8 mouse cellular contexts compared by ENCODE assay signal in genomic region chr9:60858306-60858960, GRCm38 (mm10).
DNase-seq lines count a peak whose midpoint lies in the region; ATAC-seq lines count a peak whose summit lies in the region.

No protein-coding gene starts in this region.

- no peaks in the 10 kb centered on the region for H3K9me3 ChIP-seq in neural tube, embryonic 11.5 days (ENCODE audit: control insufficient read depth, low read length)
- H3K9me3 ChIP-seq in forebrain, embryonic 15.5 days: no peaks in the 10 kb centered on the region
- no peaks in the 10 kb centered on the region for H3K9me3 ChIP-seq in midbrain, embryonic 11.5 days (ENCODE audit: control insufficient read depth, low read length)

- no peak overlapping the region for H3K9ac ChIP-seq in neural tube, embryonic 11.5 days (ENCODE audit: low read length)
- H3K9ac ChIP-seq in forebrain, embryonic 15.5 days (replicated peaks): no peak overlapping the region
- no peak overlapping the region for H3K9ac ChIP-seq in midbrain, embryonic 11.5 days (ENCODE audit: low read length)

- H3K36me3 ChIP-seq in neural tube, embryonic 11.5 days (ENCODE audit: control insufficient read depth, insufficient read depth, low read length): peaks cover 4% of the 10 kb centered on the region; the same call in 1 of the 2 replicates
- H3K36me3 ChIP-seq in forebrain, embryonic 15.5 days: no peaks in the 10 kb centered on the region
- H3K36me3 ChIP-seq in midbrain, embryonic 11.5 days (ENCODE audit: control insufficient read depth, insufficient read depth, low read length): peaks cover 2% of the 10 kb centered on the region; the same call in 1 of the 2 replicates

- DNase-seq in neural tube, embryonic 11.5 days (ENCODE audit: low spot score): peak; percentile 58
- no peak for DNase-seq in neural tube, embryonic 10.5 days (ENCODE audit: extremely low spot score, low spot score)
- DNase-seq in ZHBTc4 (ENCODE audit: low read depth, low spot score): peak; percentile 74
- peak; percentile 59 for DNase-seq in kidney, postnatal 14 days
- DNase-seq in midbrain, embryonic 11.5 days (ENCODE audit: low spot score, missing footprints): peak; percentile 94
- peak; percentile 11 to 19 for DNase-seq in thymus, postnatal 36 days

- H3K4me3 ChIP-seq in neural tube, embryonic 11.5 days (ENCODE audit: low read depth, low read length): no peak overlapping the region
- no peak overlapping the region for H3K4me3 ChIP-seq in forebrain, embryonic 15.5 days
- H3K4me3 ChIP-seq in midbrain, embryonic 11.5 days (ENCODE audit: low read depth, low read length): no peak overlapping the region

- no peaks in the 10 kb centered on the region for H3K4me1 ChIP-seq in neural tube, embryonic 11.5 days (ENCODE audit: control insufficient read depth, insufficient read depth, low read length)
- peaks cover 15% of the 10 kb centered on the region; the same call in 1 of the 2 replicates for H3K4me1 ChIP-seq in forebrain, embryonic 15.5 days
- peaks cover 3% of the 10 kb centered on the region; the same call in 1 of the 2 replicates for H3K4me1 ChIP-seq in midbrain, embryonic 11.5 days (ENCODE audit: control insufficient read depth, insufficient read depth, low read length)

- 46% methylated on average over 11 of the region's 11 CpGs for WGBS in neural tube, embryonic 11.5 days
- 36% methylated on average over 11 of the region's 11 CpGs for WGBS in forebrain, embryonic 15.5 days
- 34% methylated on average over 11 of the region's 11 CpGs for WGBS in midbrain, embryonic 11.5 days

- H3K4me2 ChIP-seq in neural tube, embryonic 11.5 days (ENCODE audit: low read depth): no peak overlapping the region
- peak overlapping the region; percentile 15 for H3K4me2 ChIP-seq in forebrain, embryonic 15.5 days (replicated peaks)
- H3K4me2 ChIP-seq in midbrain, embryonic 11.5 days: no peak overlapping the region

- ATAC-seq in neural tube, embryonic 11.5 days (ENCODE audit: insufficient read depth, low FRiP score, low TSS enrichment): no peak
- ATAC-seq in forebrain, embryonic 15.5 days (replicated peaks): peak; percentile 42; the same call in 1 of the 2 replicates
- no peak for ATAC-seq in midbrain, embryonic 11.5 days (ENCODE audit: low FRiP score)
- ATAC-seq in erythroid progenitor cell, adult 5-6 weeks (replicated peaks; ENCODE audit: low FRiP score, poor library complexity, severe bottlenecking): no peak

- no peak overlapping the region for H3K27ac ChIP-seq in neural tube, embryonic 11.5 days (ENCODE audit: low read depth, low read length)
- H3K27ac ChIP-seq in forebrain, embryonic 15.5 days (replicated peaks): no peak overlapping the region
- no peak overlapping the region for H3K27ac ChIP-seq in midbrain, embryonic 11.5 days (ENCODE audit: low read depth, low read length)

- H3K27me3 ChIP-seq in neural tube, embryonic 11.5 days (ENCODE audit: control insufficient read depth, insufficient read depth, low read length): no peaks in the 10 kb centered on the region
- H3K27me3 ChIP-seq in forebrain, embryonic 15.5 days: no peaks in the 10 kb centered on the region
- H3K27me3 ChIP-seq in midbrain, embryonic 11.5 days (ENCODE audit: control insufficient read depth, insufficient read depth, low read length): no peaks in the 10 kb centered on the region
